Mouse (Mus musculus): ENCODE data around the gene Gm20517.

DNA sequence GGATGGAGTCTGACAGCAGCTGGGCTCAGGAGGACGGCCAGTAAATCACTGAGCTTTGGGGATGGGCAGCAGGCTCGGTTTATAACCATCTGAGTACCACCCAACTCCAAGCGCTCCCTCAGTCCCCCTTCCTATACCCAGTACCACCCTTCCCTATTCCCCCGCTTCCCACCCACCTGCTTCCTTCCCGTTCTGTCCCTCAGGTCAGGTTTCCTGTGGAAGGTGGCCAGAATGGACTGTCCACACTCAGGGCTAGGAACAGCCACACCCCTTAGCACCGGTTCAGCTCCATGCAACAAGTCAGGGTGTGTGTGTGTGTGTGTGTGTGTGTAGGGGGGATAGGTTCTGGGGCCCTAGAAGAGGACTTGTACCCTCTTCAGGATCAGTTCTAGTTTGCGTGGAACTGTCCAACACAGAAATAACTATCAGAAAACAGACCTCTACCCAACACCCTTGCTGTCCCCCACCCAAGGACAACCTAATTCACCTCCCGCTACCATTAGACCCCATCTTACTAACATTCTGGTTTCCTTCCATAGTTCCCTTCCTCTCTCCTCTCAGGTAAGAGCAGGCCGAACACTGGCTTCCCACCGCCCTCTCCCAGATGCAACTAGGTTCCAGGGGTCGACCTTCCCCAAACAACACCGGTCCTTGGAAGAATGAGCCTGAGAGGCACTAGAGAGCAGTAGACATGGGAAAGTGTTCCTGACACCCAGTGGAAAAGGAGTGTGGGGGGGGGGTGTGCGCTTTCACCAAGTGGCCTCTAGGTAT lies 82.5 kb downstream of the Gm20517 start:
- TF ChIP-seq POLR2A (IDR thresholded peaks at IDR 0.05; ENCODE audit: borderline replicate concordance, low read depth, low read length) (no peak), CTCF (IDR thresholded peaks at IDR 0.05; ENCODE audit: low read depth, low read length) (no peak)

All from bone marrow macrophage, adult 2 months (primary cell).